Mouse (Mus musculus) neural tube, embryonic 12.5 days (tissue): Measurements from ENCODE around the gene Zfp867. TPM values are rescaled to one million over a fixed set of nuclear protein-coding genes. Genes with fewer than 3 reads are reported as not detected.

Source experiments
- ATAC-seq: fragments of 200-750 bp; cut with Nextera tagmentation; 2 replicates; pipeline ENCODE4 v1.8.0; 2017; ENCODE audit warnings: low read depth, mild to moderate bottlenecking, moderate TSS enrichment, moderate library complexity; ENCODE audit not compliant: low FRiP score
- H3K27ac ChIP-seq: fragments of 300-500 bp; sonication (generic); 2 replicates; pipeline ENCODE4 v1.5.1; 2016
- H3K27me3 ChIP-seq: fragments of 300-500 bp; sonication (generic); replicated peaks from 2 replicates; pipeline ENCODE4 v1.6.1; 2016; ENCODE audit warnings: mild to moderate bottlenecking
- H3K36me3 ChIP-seq: fragments of 300-500 bp; sonication (generic); 2 replicates; pipeline ENCODE4 v1.6.1; 2016; ENCODE audit warnings: mild to moderate bottlenecking
- H3K4me1 ChIP-seq: fragments of 300-500 bp; sonication (generic); 2 replicates; pipeline ENCODE4 v1.6.1; 2016
- H3K4me2 ChIP-seq: fragments of 300-500 bp; sonication (generic); replicated peaks from 2 replicates; pipeline ENCODE4 v1.6.1; 2016; ENCODE audit warnings: mild to moderate bottlenecking
- H3K4me3 ChIP-seq: fragments of 300-500 bp; sonication (generic); 2 replicates; pipeline ENCODE4 v1.5.1; 2016
- H3K9ac ChIP-seq: fragments of 300-500 bp; sonication (generic); 2 replicates; pipeline ENCODE4 v1.6.1; 2016; ENCODE audit warnings: mild to moderate bottlenecking
- H3K9me3 ChIP-seq: fragments of 300-500 bp; sonication (generic); 2 replicates; pipeline ENCODE4 v1.6.1; 2016; ENCODE audit warnings: mild to moderate bottlenecking
- WGBS: fragments of 180-500 bp; shearing (Covaris S2); methylation state at CpG from one replicate; pipeline ENCODE4 v1.1.7; 2016; 5-methylcytosine and 5-hydroxymethylcytosine counted together
- polyA plus RNA-seq: library from polyadenylated mRNA; unstranded; fragments of >200 nt; fragmentation: Nextera tagmentation; extraction: Ambion mirVana; gene quantifications from 2 replicates; pipeline ENCODE4 v1.2.1, GENCODE M21; 2016

Zfp867 gene
- 10.1 and 10.5 TPM in 2 replicates for polyA plus RNA-seq

DNA sequence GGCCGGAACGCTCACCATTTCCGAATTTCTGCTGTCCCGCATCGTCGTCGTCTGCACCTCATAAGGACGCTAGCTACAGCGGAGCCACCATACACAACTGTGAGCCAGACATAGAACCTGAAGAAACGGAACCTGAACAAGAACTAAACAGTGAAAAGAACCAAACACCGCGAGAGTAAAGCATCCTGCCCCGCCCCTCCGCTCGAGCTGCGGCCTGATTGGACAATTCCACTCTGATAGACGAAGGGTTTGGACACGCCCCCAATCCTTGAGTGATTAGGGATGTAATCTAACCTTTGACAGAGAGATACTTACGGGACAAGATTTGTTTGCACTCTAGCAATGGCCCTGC, at the start of gene Zfp867:
Gene Zfp867, minus strand, starts transcription at position 149 of the 352 bp plus-strand sequence.
- Histone ChIP-seq H3K9me3 (no peaks in the 10 kb centered on the region), H3K4me3 (peak within 1 kb of the TSS; percentile 77), H3K27me3 (no peaks in the 10 kb centered on the region), H3K36me3 (no peaks in the 10 kb centered on the region), H3K4me2 (peak within 1 kb of the TSS; percentile 80), H3K4me1 (peaks cover 6% of the 10 kb centered on the region; the same call in 1 of the 2 replicates), H3K27ac (no peak within 1 kb of the TSS), H3K9ac (peak within 1 kb of the TSS; percentile 86)
- WGBS, result under 1% methylated on average over 19 of the region's 19 CpGs
- peak; percentile 92 for ATAC-seq

DNA sequence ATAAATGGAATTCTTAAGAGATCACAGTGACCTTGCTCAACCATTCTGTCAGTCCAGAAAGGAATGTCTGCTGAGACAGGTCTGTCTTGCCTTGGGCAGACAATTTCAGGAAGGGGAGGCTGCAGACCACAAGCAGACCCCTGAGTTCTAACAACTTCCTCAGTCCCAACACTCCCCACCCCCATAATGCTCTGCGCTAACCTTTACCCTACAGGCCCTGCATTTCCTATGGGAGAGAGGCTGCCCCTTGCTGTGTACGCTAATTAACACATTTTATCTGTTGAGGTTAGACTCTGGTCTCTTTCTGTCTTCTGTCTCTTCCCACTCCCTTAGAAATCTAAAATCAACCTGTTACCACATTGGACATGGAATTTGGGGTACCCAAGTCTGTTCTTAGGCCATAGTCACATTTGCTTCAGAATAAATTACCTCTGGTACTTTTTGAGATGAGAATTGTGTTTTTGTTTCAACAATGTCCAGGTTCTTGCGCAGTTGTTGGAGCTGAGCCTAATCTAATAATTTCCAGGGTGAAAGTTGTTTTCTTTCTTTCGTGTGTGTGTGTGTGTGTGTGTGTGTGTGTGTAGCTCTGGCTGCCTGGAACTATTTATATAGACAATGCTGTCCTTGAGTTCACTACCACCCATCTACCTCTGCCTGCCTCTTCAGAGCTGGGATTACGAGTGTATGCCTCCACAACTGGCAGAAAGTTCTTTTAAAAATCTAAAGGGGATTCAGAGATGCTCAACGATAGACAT, 47.6 kb upstream of the Zfp867 start:
- 80% methylated on average over 6 of the region's 6 CpGs for WGBS
- Histone ChIP-seq H3K27ac (no peak overlapping the region), H3K4me2 (no peak overlapping the region), H3K4me3 (no peak overlapping the region), H3K9me3 (no peaks in the 10 kb centered on the region), H3K27me3 (no peaks in the 10 kb centered on the region), H3K36me3 (no peaks in the 10 kb centered on the region), H3K9ac (no peak overlapping the region), H3K4me1 (no peaks in the 10 kb centered on the region)
- no peak for ATAC-seq

DNA sequence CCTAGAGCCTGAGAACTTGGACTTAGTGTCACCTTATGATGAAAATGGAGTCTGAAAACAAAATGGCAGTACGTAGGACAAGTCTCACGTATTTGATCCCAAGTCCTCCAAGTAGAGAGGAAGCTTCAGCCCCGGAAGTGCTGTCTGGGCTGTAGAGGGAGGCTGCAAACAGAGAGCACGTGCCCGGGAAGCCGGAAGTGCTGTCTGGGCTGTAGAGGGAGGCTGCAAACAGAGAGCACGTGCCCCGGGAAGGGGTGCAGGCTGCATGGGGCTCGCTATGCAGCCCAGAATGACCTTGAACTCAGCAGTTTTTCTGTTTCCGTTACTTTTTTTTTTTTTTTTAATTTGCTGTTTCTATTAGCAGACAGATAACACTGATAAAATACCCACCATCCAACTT, 46.0 kb upstream of the Zfp867 start:
- Histone ChIP-seq H3K36me3 (no peaks in the 10 kb centered on the region), H3K4me3 (no peak overlapping the region)
- ATAC-seq, result no peak

GRCm38 (mm10) chr11:59517441-59517840, 45.2 kb upstream of the Zfp867 start:
- no peak overlapping the region for H3K4me2 ChIP-seq
- no peaks in the 10 kb centered on the region for H3K9me3 ChIP-seq
- H3K9ac ChIP-seq, result no peak overlapping the region
- H3K4me1 ChIP-seq, result no peaks in the 10 kb centered on the region
- no peak overlapping the region for H3K4me3 ChIP-seq
- no peaks in the 10 kb centered on the region for H3K27me3 ChIP-seq
- no peak for ATAC-seq
- H3K27ac ChIP-seq, result no peak overlapping the region
- H3K36me3 ChIP-seq, result no peaks in the 10 kb centered on the region
- 93% methylated on average over 1 of the region's 1 CpGs for WGBS

More for the DNA sequence above, 46.0 kb upstream of the Zfp867 start:
- no peaks in the 10 kb centered on the region for H3K27me3 ChIP-seq
- H3K4me1 ChIP-seq, result no peaks in the 10 kb centered on the region
- H3K27ac ChIP-seq, result no peak overlapping the region
- no peaks in the 10 kb centered on the region for H3K9me3 ChIP-seq
- 64% methylated on average over 10 of the region's 10 CpGs for WGBS
- no peak overlapping the region for H3K4me2 ChIP-seq
- no peak overlapping the region for H3K9ac ChIP-seq

DNA sequence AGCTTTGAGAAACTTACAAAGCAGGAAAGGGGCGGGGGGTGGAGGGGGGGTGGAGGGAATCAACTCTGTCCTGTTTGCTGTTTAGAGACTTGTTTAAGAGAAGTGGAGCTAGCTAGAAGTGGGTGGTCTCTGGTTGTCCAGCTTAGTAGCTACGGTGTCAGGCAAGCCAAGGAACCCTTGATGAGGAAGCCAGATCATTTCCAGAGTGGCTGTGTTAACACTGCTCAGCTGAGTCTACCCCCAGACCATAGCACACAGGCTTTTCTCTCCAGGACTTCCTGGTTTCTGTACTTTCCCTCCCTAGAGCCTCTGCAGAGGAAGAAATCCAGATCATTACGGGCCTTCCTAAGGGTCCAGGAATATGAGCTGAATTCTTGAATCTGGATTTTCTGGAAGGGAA, 42.5 kb upstream of the Zfp867 start:
- Histone ChIP-seq H3K4me3 (no peak overlapping the region), H3K9ac (no peak overlapping the region), H3K36me3 (peaks cover 6% of the 10 kb centered on the region; the same call in 1 of the 2 replicates), H3K4me2 (no peak overlapping the region), H3K27me3 (no peaks in the 10 kb centered on the region), H3K27ac (no peak overlapping the region), H3K9me3 (no peaks in the 10 kb centered on the region), H3K4me1 (no peaks in the 10 kb centered on the region)
- 84% methylated on average over 3 of the region's 3 CpGs for WGBS
- no peak for ATAC-seq

- Histone ChIP-seq H3K4me2 (no peak overlapping the region), H3K27ac (no peak overlapping the region), H3K4me3 (no peak overlapping the region), H3K27me3 (no peaks in the 10 kb centered on the region), H3K9ac (no peak overlapping the region), H3K4me1 (no peaks in the 10 kb centered on the region), H3K9me3 (no peaks in the 10 kb centered on the region), H3K36me3 (peaks cover 6% of the 10 kb centered on the region; the same call in 1 of the 2 replicates)
- no peak for ATAC-seq
- WGBS, result 79% methylated on average over 6 of the region's 6 CpGs
Measured at GRCm38 (mm10) chr11:59514381-59514780, 42.1 kb upstream of the Zfp867 start.

DNA sequence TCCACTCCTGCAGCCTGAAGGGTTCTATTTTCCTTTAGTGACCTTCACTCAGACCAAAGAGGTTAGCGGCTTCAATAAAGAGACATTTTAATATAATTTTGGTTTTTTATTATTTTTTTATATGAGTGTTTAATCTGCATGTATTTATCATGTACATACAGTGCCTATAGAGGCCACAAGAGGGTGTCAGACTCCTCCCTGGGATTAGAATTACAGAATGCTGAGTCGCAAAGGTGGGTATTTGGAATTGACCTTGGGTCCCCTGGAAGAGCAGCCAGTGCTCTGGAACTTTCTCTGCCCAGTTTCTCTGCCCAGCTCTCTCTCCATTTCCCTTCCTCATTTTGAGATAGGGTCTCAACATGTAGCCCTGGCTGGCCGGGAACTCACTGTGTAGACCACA, 41.3 kb upstream of the Zfp867 start:
- no peak for ATAC-seq
- Histone ChIP-seq H3K36me3 (peaks cover 6% of the 10 kb centered on the region; the same call in 1 of the 2 replicates), H3K4me3 (no peak overlapping the region), H3K4me1 (no peaks in the 10 kb centered on the region), H3K9me3 (no peaks in the 10 kb centered on the region), H3K4me2 (no peak overlapping the region), H3K27ac (no peak overlapping the region), H3K9ac (no peak overlapping the region), H3K27me3 (no peaks in the 10 kb centered on the region)
- 83% methylated on average over 3 of the region's 3 CpGs for WGBS

DNA sequence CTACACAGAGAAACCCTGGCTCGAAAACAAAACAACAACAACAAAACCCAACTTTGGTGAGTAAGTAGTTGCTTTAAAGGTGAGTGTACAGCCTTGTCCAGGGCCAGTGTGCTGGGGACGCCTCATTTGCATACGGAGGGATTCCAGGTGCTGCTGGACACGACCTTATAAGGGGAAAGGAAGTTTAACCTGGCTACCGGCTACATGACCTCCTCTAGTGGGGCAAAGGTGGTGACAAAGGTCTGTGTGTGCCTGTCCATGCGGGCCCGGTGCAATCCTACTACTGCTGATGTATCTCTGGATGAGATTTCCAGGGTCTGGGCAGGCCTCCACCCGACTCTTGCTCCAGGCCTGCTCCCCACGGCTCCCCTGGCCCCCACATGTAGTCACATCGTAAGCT, 40.5 kb upstream of the Zfp867 start:
- Histone ChIP-seq H3K9me3 (no peaks in the 10 kb centered on the region), H3K9ac (no peak overlapping the region), H3K4me2 (no peak overlapping the region), H3K4me3 (no peak overlapping the region), H3K27ac (no peak overlapping the region), H3K36me3 (peaks cover 6% of the 10 kb centered on the region; the same call in 1 of the 2 replicates), H3K4me1 (no peaks in the 10 kb centered on the region), H3K27me3 (no peaks in the 10 kb centered on the region)
- ATAC-seq, result no peak
- 91% methylated on average over 10 of the region's 10 CpGs for WGBS

DNA sequence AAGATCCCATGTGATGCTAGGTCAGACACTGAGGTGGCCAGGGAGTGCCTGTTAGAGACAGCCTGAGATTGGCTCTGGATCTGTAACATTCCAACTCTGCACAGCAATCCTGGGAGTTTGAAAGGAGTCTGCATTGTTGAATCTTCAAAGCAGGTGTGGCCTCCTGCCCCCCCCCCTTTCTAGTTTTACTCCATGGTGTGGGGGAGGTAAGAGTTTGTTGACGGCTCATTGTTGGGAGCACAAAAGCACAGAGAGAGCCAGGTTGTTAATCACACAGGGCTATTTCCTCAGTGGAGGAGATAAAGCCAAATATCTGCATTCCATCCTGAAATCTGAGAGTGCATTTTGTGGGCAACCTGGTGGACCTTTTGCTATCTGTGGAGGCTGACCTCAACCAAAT, 39.3 kb upstream of the Zfp867 start:
- H3K4me3 ChIP-seq, result no peak overlapping the region
- no peak overlapping the region for H3K4me2 ChIP-seq
- H3K27ac ChIP-seq, result no peak overlapping the region
- H3K36me3 ChIP-seq, result peaks cover 6% of the 10 kb centered on the region; the same call in 1 of the 2 replicates
- H3K9ac ChIP-seq, result no peak overlapping the region
- peaks cover 9% of the 10 kb centered on the region for H3K4me1 ChIP-seq
- no peaks in the 10 kb centered on the region for H3K9me3 ChIP-seq
- WGBS, result 27% methylated on average over 1 of the region's 1 CpGs
- ATAC-seq, result no peak
- no peaks in the 10 kb centered on the region for H3K27me3 ChIP-seq

DNA sequence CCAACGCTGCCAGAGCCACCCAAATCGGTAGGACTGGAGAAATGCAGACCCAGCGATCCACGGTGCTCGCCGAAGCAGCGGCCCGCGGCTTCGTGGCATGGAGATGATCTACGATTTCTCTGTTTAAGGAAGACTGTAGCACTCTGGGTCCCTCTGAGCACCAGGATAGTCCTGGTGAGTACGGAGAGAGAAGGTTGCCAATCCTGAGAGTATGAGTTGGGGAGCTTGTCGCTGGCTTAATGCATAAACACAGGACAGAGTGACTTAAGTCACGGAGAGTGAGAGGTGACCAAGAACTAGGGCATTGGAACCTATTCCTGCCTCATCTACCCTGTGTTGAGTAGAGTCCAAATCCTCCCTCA, 34.4 kb upstream of the Zfp867 start:
- under 1% methylated on average over 14 of the region's 14 CpGs for WGBS
- Histone ChIP-seq H3K9me3 (no peaks in the 10 kb centered on the region), H3K9ac (peak overlapping the region; percentile 90), H3K4me1 (peaks cover 16% of the 10 kb centered on the region), H3K36me3 (peaks cover 34% of the 10 kb centered on the region), H3K4me3 (peak overlapping the region; percentile 83), H3K27ac (peak overlapping the region; percentile 83; the same call in 1 of the 2 replicates), H3K4me2 (peak overlapping the region; percentile 95), H3K27me3 (no peaks in the 10 kb centered on the region)
- ATAC-seq, result peak; percentile 35

GRCm38 (mm10) chr11:59505839-59506712, 33.8 kb upstream of the Zfp867 start:
- H3K9me3 ChIP-seq, result no peaks in the 10 kb centered on the region
- peak overlapping the region; percentile 95 for H3K4me2 ChIP-seq
- peaks cover 16% of the 10 kb centered on the region for H3K4me1 ChIP-seq
- peak overlapping the region; percentile 90 for H3K9ac ChIP-seq
- under 1% methylated on average over 67 of the region's 71 CpGs for WGBS
- peak overlapping the region; percentile 83 for H3K27ac ChIP-seq
- H3K27me3 ChIP-seq, result no peaks in the 10 kb centered on the region
- H3K36me3 ChIP-seq, result peaks cover 40% of the 10 kb centered on the region
- peak; percentile 87 for ATAC-seq
- H3K4me3 ChIP-seq, result peak overlapping the region; percentile 83

DNA sequence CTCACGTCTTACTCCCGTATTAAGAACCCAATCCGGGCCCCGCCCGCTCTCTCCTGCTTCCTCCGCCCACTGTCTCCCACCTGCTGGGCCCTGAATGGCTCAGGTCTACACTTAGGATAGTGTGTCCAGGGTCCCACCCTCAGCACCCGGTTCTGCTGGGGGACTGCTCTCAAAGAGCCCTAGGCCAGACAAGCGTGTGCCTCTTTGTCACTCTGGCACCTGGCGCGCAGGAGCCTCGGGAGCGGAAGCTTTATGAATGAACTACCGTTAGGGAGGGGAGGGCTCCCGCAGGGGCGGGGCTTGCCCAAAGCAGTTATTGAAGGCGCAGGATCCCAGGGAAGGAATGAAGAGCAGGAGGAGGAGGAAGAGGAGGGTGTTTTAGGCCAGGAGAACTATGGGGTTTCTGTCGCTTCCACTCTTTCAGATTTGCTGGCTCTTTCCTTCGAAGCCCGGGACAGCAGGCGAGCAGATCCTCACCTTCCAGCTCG, 33.1 kb upstream of the Zfp867 start:
- H3K9ac ChIP-seq, result peak overlapping the region; percentile 90
- WGBS, result under 1% methylated on average over 21 of the region's 21 CpGs
- H3K36me3 ChIP-seq, result peaks cover 41% of the 10 kb centered on the region
- H3K9me3 ChIP-seq, result no peaks in the 10 kb centered on the region
- peak overlapping the region; percentile 83 for H3K27ac ChIP-seq
- H3K4me2 ChIP-seq, result peak overlapping the region; percentile 95
- no peaks in the 10 kb centered on the region for H3K27me3 ChIP-seq
- H3K4me1 ChIP-seq, result peaks cover 16% of the 10 kb centered on the region
- peak overlapping the region; percentile 83 for H3K4me3 ChIP-seq
- peak; percentile 55 for ATAC-seq
